Mouse (Mus musculus): ENCODE measurements around the gene Cpne4. TPM values are rescaled to one million over a fixed set of nuclear protein-coding genes. Genes with fewer than 3 reads are reported as not detected.

The Cpne4 gene
- total RNA-seq, 2 experiments from 2014 or later, result not detected

GRCm38 (mm10) chr9:104678571-104678970 lies 131.5 kb downstream of the Cpne4 start:
- no peak for ATAC-seq (ENCODE audit: poor library complexity, severe bottlenecking)

- no peak for ATAC-seq (ENCODE audit: poor library complexity, severe bottlenecking)
Measured at GRCm38 (mm10) chr9:104687051-104687450, 140.0 kb downstream of the Cpne4 start.

GRCm38 (mm10) chr9:104693145-104693544 lies 146.1 kb downstream of the Cpne4 start:
- no peak for ATAC-seq (ENCODE audit: poor library complexity, severe bottlenecking)

- no peak for ATAC-seq (ENCODE audit: poor library complexity, severe bottlenecking)
Measured at GRCm38 (mm10) chr9:104710831-104711230, 163.7 kb downstream of the Cpne4 start.

GRCm38 (mm10) chr9:104725311-104725710 lies 178.2 kb downstream of the Cpne4 start:
- ATAC-seq (ENCODE audit: poor library complexity, severe bottlenecking), result no peak

GRCm38 (mm10) chr9:104742661-104743380 lies 195.7 kb downstream of the Cpne4 start:
- ATAC-seq (ENCODE audit: poor library complexity, severe bottlenecking), result no peak

- no peak for ATAC-seq (ENCODE audit: poor library complexity, severe bottlenecking)
Measured at GRCm38 (mm10) chr9:104755519-104755918, 208.4 kb downstream of the Cpne4 start.

GRCm38 (mm10) chr9:104760031-104760430 lies 212.9 kb downstream of the Cpne4 start:
- ATAC-seq (ENCODE audit: poor library complexity, severe bottlenecking), result no peak

- no peak for ATAC-seq (ENCODE audit: poor library complexity, severe bottlenecking)
Measured at GRCm38 (mm10) chr9:104776198-104776815, 229.2 kb downstream of the Cpne4 start.

- ATAC-seq (ENCODE audit: poor library complexity, severe bottlenecking), result no peak
Measured at GRCm38 (mm10) chr9:104777135-104777534, 230.0 kb downstream of the Cpne4 start.

- ATAC-seq (ENCODE audit: poor library complexity, severe bottlenecking), result no peak
Measured at GRCm38 (mm10) chr9:104777780-104778179, 230.7 kb downstream of the Cpne4 start.

- ATAC-seq (ENCODE audit: poor library complexity, severe bottlenecking), result no peak
Measured at GRCm38 (mm10) chr9:104796601-104797000, 249.5 kb downstream of the Cpne4 start.

GRCm38 (mm10) chr9:104804776-104805175 lies 257.7 kb downstream of the Cpne4 start:
- ATAC-seq (ENCODE audit: poor library complexity, severe bottlenecking), result no peak

- peak; percentile 59; the same call in 1 of the 2 replicates for ATAC-seq (ENCODE audit: poor library complexity, severe bottlenecking)
Measured at GRCm38 (mm10) chr9:104814681-104815080, 267.6 kb downstream of the Cpne4 start.

- no peak for ATAC-seq (ENCODE audit: poor library complexity, severe bottlenecking)
Measured at GRCm38 (mm10) chr9:104828646-104829045, 281.6 kb downstream of the Cpne4 start.

- no peak for ATAC-seq (ENCODE audit: poor library complexity, severe bottlenecking)
Measured at GRCm38 (mm10) chr9:104832934-104833539, 286.0 kb downstream of the Cpne4 start.

GRCm38 (mm10) chr9:104837931-104838330 lies 290.8 kb downstream of the Cpne4 start:
- no peak for ATAC-seq (ENCODE audit: poor library complexity, severe bottlenecking)

GRCm38 (mm10) chr9:104841278-104841677 lies 294.2 kb downstream of the Cpne4 start:
- no peak for ATAC-seq (ENCODE audit: poor library complexity, severe bottlenecking)

- no peak for ATAC-seq (ENCODE audit: poor library complexity, severe bottlenecking)
Measured at GRCm38 (mm10) chr9:104845226-104845930, 298.3 kb downstream of the Cpne4 start.

GRCm38 (mm10) chr9:104853701-104854100 lies 306.6 kb downstream of the Cpne4 start:
- ATAC-seq (ENCODE audit: poor library complexity, severe bottlenecking), result no peak

- no peak for ATAC-seq (ENCODE audit: poor library complexity, severe bottlenecking)
Measured at GRCm38 (mm10) chr9:104854245-104854921, 307.3 kb downstream of the Cpne4 start.

All from megakaryocyte, adult 5-6 weeks (primary cell).